In the genomic region with DNA sequence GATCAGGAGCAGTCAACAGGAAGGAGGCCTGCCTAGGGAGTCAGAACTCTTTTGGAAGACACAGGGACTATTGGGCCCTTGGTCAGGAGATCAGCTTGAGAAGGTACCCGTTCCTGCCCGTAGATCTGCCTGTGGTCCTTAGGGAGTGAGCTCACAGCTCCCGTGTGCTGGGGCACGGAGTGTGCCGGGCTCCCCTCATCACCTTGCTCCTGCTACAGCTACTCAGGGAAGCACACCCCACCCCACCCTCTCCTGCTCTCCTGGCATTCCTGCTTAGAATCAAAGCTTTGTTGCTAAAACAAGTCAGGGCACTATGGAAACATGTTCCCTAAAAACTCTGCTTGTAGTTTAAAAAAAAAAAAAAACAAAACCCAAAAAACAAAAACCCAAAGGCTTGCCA, we compare ENCODE assay signal across 23 mouse cellular contexts.
"Had no signal": no experiment of that assay in that cellular context is flagged by ENCODE, and none has a peak within 500 bp of the region (broad histone marks: within the 10 kb centered on the region; RNA-seq: fewer than 3 reads in every experiment).

No protein-coding gene starts in this region.

- H3K4me2 ChIP-seq: limb, embryonic 13.5 days; liver, embryonic 12.5 days; liver, embryonic 15.5 days; lung, embryonic 14.5 days; midbrain, embryonic 13.5 days; neural tube, embryonic 13.5 days; stomach, embryonic 15.5 days had no signal

- H3K9me3 ChIP-seq: limb, embryonic 10.5 days; limb, embryonic 13.5 days; liver, embryonic 12.5 days; liver, embryonic 15.5 days; midbrain, embryonic 10.5 days; midbrain, embryonic 13.5 days; neural tube, embryonic 13.5 days; stomach, embryonic 15.5 days had no signal

- H3K9ac ChIP-seq: limb, embryonic 13.5 days; liver, embryonic 12.5 days; liver, embryonic 15.5 days; lung, embryonic 14.5 days; midbrain, embryonic 13.5 days; neural tube, embryonic 13.5 days; stomach, embryonic 15.5 days had no signal

- H3K36me3 ChIP-seq: limb, embryonic 10.5 days; liver, embryonic 12.5 days; midbrain, embryonic 10.5 days; midbrain, embryonic 13.5 days; neural tube, embryonic 13.5 days had no signal

- H3K27ac ChIP-seq: limb, embryonic 10.5 days; limb, embryonic 13.5 days; liver, embryonic 12.5 days; liver, embryonic 15.5 days; midbrain, embryonic 10.5 days; midbrain, embryonic 13.5 days; neural tube, embryonic 13.5 days; stomach, embryonic 15.5 days had no signal

- H3K4me3 ChIP-seq: limb, embryonic 10.5 days; limb, embryonic 13.5 days; liver, embryonic 12.5 days; liver, embryonic 15.5 days; midbrain, embryonic 10.5 days; midbrain, embryonic 13.5 days; myocyte; neural tube, embryonic 13.5 days; stomach, embryonic 15.5 days had no signal

- H3K27me3 ChIP-seq: limb, embryonic 13.5 days; liver, embryonic 12.5 days; liver, embryonic 15.5 days; midbrain, embryonic 13.5 days; neural tube, embryonic 13.5 days; stomach, embryonic 15.5 days had no signal

- DNase-seq: kidney, adult 18-20 months; kidney, adult 9 months; kidney, postnatal 25 days; liver; lung, embryonic 14.5 days; lung, postnatal 14 days; retina, postnatal 1 day; right cerebral cortex, postnatal 25 days; spleen, adult 18-20 months; thymus, adult 2 months; thymus, postnatal 14 days; thymus, postnatal 4 days had no signal

- ATAC-seq: intestine, embryonic 16.5 days; liver, embryonic 12.5 days; midbrain, embryonic 13.5 days; midbrain, embryonic 16.5 days had no signal
